Mouse (Mus musculus): ENCODE measurements around the gene Mcat. TPM values are rescaled to one million over a fixed set of nuclear protein-coding genes. Genes with fewer than 3 reads are reported as not detected.
"Not testable (repeated sequence)": the region's sequence is repeated elsewhere in the genome, so short reads cannot be mapped to it uniquely, and the experiment has no call there.

Mcat gene
- polyA plus RNA-seq, 1 experiment = 11.0 TPM

- TF ChIP-seq POLR2A (IDR thresholded peaks at IDR 0.05; ENCODE audit: borderline replicate concordance, control insufficient read depth, low read depth, low read length) (no peak), CTCF (IDR thresholded peaks at IDR 0.05; ENCODE audit: control insufficient read depth, insufficient read depth, low read length) (no peak)
- Histone ChIP-seq H3K4me1 (ENCODE audit: control insufficient read depth, insufficient read depth, low read length) (no peaks in the 10 kb centered on the region; the same call in 1 of the 2 replicates), H3K27ac (ENCODE audit: control insufficient read depth, insufficient read depth, low read depth, low read length, poor library complexity) (peak overlapping the region; percentile 20; the same call in 1 of the 2 replicates), H3K4me3 (replicated peaks; ENCODE audit: control insufficient read depth, low read depth, low read length) (peak overlapping the region; percentile 60)
- 32% methylated on average over 17 of the region's 17 CpGs for WGBS
Measured at GRCm38 (mm10) chr15:83509950-83510804, 53.4 kb downstream of the Mcat start.

GRCm38 (mm10) chr15:83501483-83501882 lies 62.1 kb downstream of the Mcat start:
- not testable (repeated sequence) for H3K4me3 ChIP-seq (replicated peaks; ENCODE audit: control insufficient read depth, low read depth, low read length); H3K27ac ChIP-seq (ENCODE audit: control insufficient read depth, insufficient read depth, low read depth, low read length, poor library complexity)
- 66% methylated on average over 6 of the region's 6 CpGs for WGBS

GRCm38 (mm10) chr15:83500352-83500751 lies 63.2 kb downstream of the Mcat start:
- Histone ChIP-seq H3K4me3 (replicated peaks; ENCODE audit: control insufficient read depth, low read depth, low read length) (no peak overlapping the region), H3K4me1 (ENCODE audit: control insufficient read depth, insufficient read depth, low read length) (no peaks in the 10 kb centered on the region), H3K27ac (ENCODE audit: control insufficient read depth, insufficient read depth, low read depth, low read length, poor library complexity) (no peak overlapping the region)
- 58% methylated on average over 3 of the region's 3 CpGs for WGBS
- TF ChIP-seq CTCF (IDR thresholded peaks at IDR 0.05; ENCODE audit: control insufficient read depth, insufficient read depth, low read length) (peak; percentile 80), POLR2A (IDR thresholded peaks at IDR 0.05; ENCODE audit: borderline replicate concordance, control insufficient read depth, low read depth, low read length) (no peak)

More at GRCm38 (mm10) chr15:83501483-83501882, 62.1 kb downstream of the Mcat start:
- not testable (repeated sequence) for H3K4me1 ChIP-seq (ENCODE audit: control insufficient read depth, insufficient read depth, low read length)

GRCm38 (mm10) chr15:83499211-83499755 lies 64.3 kb downstream of the Mcat start:
- no peaks in the 10 kb centered on the region for H3K4me1 ChIP-seq (ENCODE audit: control insufficient read depth, insufficient read depth, low read length)
- no peak overlapping the region for H3K27ac ChIP-seq (ENCODE audit: control insufficient read depth, insufficient read depth, low read depth, low read length, poor library complexity)
- TF ChIP-seq POLR2A (IDR thresholded peaks at IDR 0.05; ENCODE audit: borderline replicate concordance, control insufficient read depth, low read depth, low read length) (no peak), CTCF (IDR thresholded peaks at IDR 0.05; ENCODE audit: control insufficient read depth, insufficient read depth, low read length) (no peak)
- no peak overlapping the region for H3K4me3 ChIP-seq (replicated peaks; ENCODE audit: control insufficient read depth, low read depth, low read length)
- WGBS = 78% methylated on average over 10 of the region's 10 CpGs

- 88% methylated on average over 6 of the region's 6 CpGs for WGBS
Measured at GRCm38 (mm10) chr15:83497299-83497698, 66.3 kb downstream of the Mcat start.

More at GRCm38 (mm10) chr15:83497299-83497698, 66.3 kb downstream of the Mcat start:
- peak; percentile 47; the same call in 1 of the 2 replicates for TF ChIP-seq CTCF (IDR thresholded peaks at IDR 0.05; ENCODE audit: control insufficient read depth, insufficient read depth, low read length)
- no peak for TF ChIP-seq POLR2A (IDR thresholded peaks at IDR 0.05; ENCODE audit: borderline replicate concordance, control insufficient read depth, low read depth, low read length)
- H3K4me3 ChIP-seq (replicated peaks; ENCODE audit: control insufficient read depth, low read depth, low read length) = no peak overlapping the region
- no peak overlapping the region for H3K27ac ChIP-seq (ENCODE audit: control insufficient read depth, insufficient read depth, low read depth, low read length, poor library complexity)
- no peaks in the 10 kb centered on the region for H3K4me1 ChIP-seq (ENCODE audit: control insufficient read depth, insufficient read depth, low read length)

Other genes with a start within 250 kb of the Mcat start
- gene Arfgap3, start 213.5 kb downstream of the Mcat start, polyA plus RNA-seq (2011; ENCODE audit: insufficient read depth, insufficient read length, low replicate concordance, missing spikeins) = 7.5 and 12.1 TPM in 2 replicates
- gene Pacsin2, start 99.2 kb downstream of the Mcat start, polyA plus RNA-seq (2011; ENCODE audit: insufficient read depth, insufficient read length, low replicate concordance, missing spikeins) = 47.6 and 48.2 TPM in 2 replicates
- 2.4 and 5.1 TPM in 2 replicates for gene Ttll1, start 52.9 kb downstream of the Mcat start, polyA plus RNA-seq (2011; ENCODE audit: insufficient read depth, insufficient read length, low replicate concordance, missing spikeins)
- 3.3 and 4.9 TPM in 2 replicates for gene Bik, start 36.9 kb downstream of the Mcat start, polyA plus RNA-seq (2011; ENCODE audit: insufficient read depth, insufficient read length, low replicate concordance, missing spikeins)
- gene Tspo, start 195 bp downstream of the Mcat start, polyA plus RNA-seq (2011; ENCODE audit: insufficient read depth, insufficient read length, low replicate concordance, missing spikeins) = 80.1 and 97.0 TPM in 2 replicates
- gene Ttll12, start 31.4 kb upstream of the Mcat start, polyA plus RNA-seq (2011; ENCODE audit: insufficient read depth, insufficient read length, low replicate concordance, missing spikeins) = 18.6 and 19.8 TPM in 2 replicates
- gene Scube1, start 161.2 kb upstream of the Mcat start, polyA plus RNA-seq (2011; ENCODE audit: insufficient read depth, insufficient read length, low replicate concordance, missing spikeins) = 0.45 TPM in 1 of 2 replicates, not detected in the other
- gene Mpped1, start 215.7 kb upstream of the Mcat start, polyA plus RNA-seq (2011; ENCODE audit: insufficient read depth, insufficient read length, low replicate concordance, missing spikeins) = not detected in 2 replicates

Measured in bone marrow, adult 2 months (tissue).